Comparison of ENCODE assay signal across 22 mouse cellular contexts in the genomic region with DNA sequence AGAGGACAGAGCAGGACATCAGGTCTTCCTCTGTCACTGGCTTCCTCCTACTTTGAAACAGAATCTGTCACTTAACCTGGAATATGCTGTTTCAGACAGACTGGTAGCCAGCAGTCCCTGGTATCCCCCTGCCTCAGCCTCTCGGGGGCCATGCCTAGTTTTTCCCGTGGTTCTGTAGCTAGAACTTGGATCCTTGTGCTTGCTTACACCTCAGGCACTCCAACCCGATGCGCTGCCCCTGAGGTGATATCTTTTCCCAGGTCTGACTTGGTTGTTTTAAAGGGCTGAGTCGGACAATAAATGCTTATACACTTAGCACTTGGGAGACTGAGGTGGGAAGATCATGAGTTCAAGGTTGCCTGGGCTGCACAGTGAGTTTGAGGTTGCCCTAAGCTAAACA. TPM values are rescaled to one million over a fixed set of nuclear protein-coding genes. Genes with fewer than 3 reads are reported as not detected.
DNase-seq lines count a peak whose midpoint lies in the region; ATAC-seq and TF ChIP-seq lines count a peak whose summit lies in the region.
"Had no signal": no experiment of that assay in that cellular context is flagged by ENCODE, and none has a peak within 500 bp of the region (broad histone marks: within the 10 kb centered on the region; RNA-seq: fewer than 3 reads in every experiment).

No protein-coding gene starts in this region.

- no peaks in the 10 kb centered on the region for H3K4me1 ChIP-seq in heart, embryonic 12.5 days (replicated peaks)
- H3K4me1 ChIP-seq in kidney, adult 2 months (ENCODE audit: control insufficient read depth, insufficient read depth, low read length) = peaks cover 12% of the 10 kb centered on the region
- H3K4me1 ChIP-seq in midbrain, embryonic 11.5 days (ENCODE audit: control insufficient read depth, insufficient read depth, low read length) = no peaks in the 10 kb centered on the region
- no peaks in the 10 kb centered on the region for H3K4me1 ChIP-seq in midbrain, embryonic 16.5 days (ENCODE audit: control insufficient read depth, insufficient read depth, low read length)
- H3K4me1 ChIP-seq: embryonic facial prominence, embryonic 15.5 days; forebrain, embryonic 12.5 days; hindbrain, embryonic 12.5 days had no signal

- DNase-seq in heart, adult 11 months = peak; percentile 87
- no peak for DNase-seq in kidney, adult 2 months
- no peak for DNase-seq in kidney, adult 8-10 months
- peak; percentile 80 for DNase-seq in midbrain, embryonic 11.5 days (ENCODE audit: low spot score, missing footprints)
- DNase-seq in spleen, postnatal 4 days (ENCODE audit: low spot score in 2 of 2) = no peak
- DNase-seq: adrenal gland, adult 8-10 months; cerebellum, adult 11-12 months; cerebellum, postnatal 14 days; embryo, embryonic 11 days; heart, postnatal 4 days had no signal

- TF ChIP-seq CTCF in kidney, adult 2 months (conservative IDR thresholded peaks at IDR 0.05; ENCODE audit: insufficient read depth, insufficient read length, low read depth, low read length) = no peak

- TF ChIP-seq POLR2A in kidney, adult 2 months (IDR thresholded peaks at IDR 0.05; ENCODE audit: low read depth, low read length) = no peak
- no peak for TF ChIP-seq POLR2A in myocyte (IDR thresholded peaks at IDR 0.05; ENCODE audit: insufficient read length, low read depth)

- H3K9ac ChIP-seq in heart, embryonic 12.5 days = no peak overlapping the region
- no peak overlapping the region for H3K9ac ChIP-seq in midbrain, embryonic 11.5 days (ENCODE audit: low read length)
- H3K9ac ChIP-seq in midbrain, embryonic 16.5 days (ENCODE audit: low read depth, low read length) = no peak overlapping the region
- H3K9ac ChIP-seq: embryonic facial prominence, embryonic 15.5 days; forebrain, embryonic 12.5 days; heart, embryonic 15.5 days; hindbrain, embryonic 12.5 days had no signal

- no peaks in the 10 kb centered on the region for H3K9me3 ChIP-seq in heart, embryonic 12.5 days (replicated peaks)
- no peaks in the 10 kb centered on the region for H3K9me3 ChIP-seq in midbrain, embryonic 11.5 days (ENCODE audit: control insufficient read depth, low read length)
- H3K9me3 ChIP-seq in midbrain, embryonic 16.5 days (replicated peaks; ENCODE audit: control insufficient read depth, low read length, poor library complexity, severe bottlenecking) = no peaks in the 10 kb centered on the region
- H3K9me3 ChIP-seq: embryonic facial prominence, embryonic 15.5 days; forebrain, embryonic 12.5 days; heart, embryonic 10.5 days; heart, embryonic 15.5 days; hindbrain, embryonic 12.5 days had no signal

- H3ac ChIP-seq in myocyte (ENCODE audit: control insufficient read depth, insufficient read length) = no peak overlapping the region

- no peaks in the 10 kb centered on the region for H3K79me2 ChIP-seq in myocyte (ENCODE audit: control insufficient read depth, insufficient read depth)

- H3K4me3 ChIP-seq in heart, embryonic 12.5 days = no peak overlapping the region
- H3K4me3 ChIP-seq in kidney, adult 2 months (ENCODE audit: insufficient read depth, low read depth, low read length) = no peak overlapping the region
- no peak overlapping the region for H3K4me3 ChIP-seq in midbrain, embryonic 11.5 days (ENCODE audit: low read depth, low read length)
- H3K4me3 ChIP-seq in midbrain, embryonic 16.5 days (ENCODE audit: low read depth, low read length) = no peak overlapping the region
- H3K4me3 ChIP-seq in myocyte = no peak overlapping the region
- H3K4me3 ChIP-seq: embryonic facial prominence, embryonic 15.5 days; erythroblast, embryonic 14.5 days; forebrain, embryonic 12.5 days; heart, embryonic 10.5 days; heart, embryonic 15.5 days; hindbrain, embryonic 12.5 days had no signal

- no peak overlapping the region for H3K27ac ChIP-seq in heart, embryonic 12.5 days (ENCODE audit: poor library complexity, severe bottlenecking)
- peak overlapping the region; percentile 68; the same call in 1 of the 2 replicates for H3K27ac ChIP-seq in kidney, adult 2 months (ENCODE audit: insufficient read depth, low read depth, low read length)
- H3K27ac ChIP-seq in midbrain, embryonic 11.5 days (ENCODE audit: low read depth, low read length) = no peak overlapping the region
- no peak overlapping the region for H3K27ac ChIP-seq in midbrain, embryonic 16.5 days (ENCODE audit: low read length)
- H3K27ac ChIP-seq: embryonic facial prominence, embryonic 15.5 days; forebrain, embryonic 12.5 days; heart, embryonic 10.5 days; heart, embryonic 15.5 days; hindbrain, embryonic 12.5 days had no signal

- no peak for ATAC-seq in heart, embryonic 12.5 days (ENCODE audit: insufficient number of reproducible peaks, low FRiP score)
- ATAC-seq in midbrain, embryonic 11.5 days (ENCODE audit: low FRiP score) = no peak
- ATAC-seq in midbrain, embryonic 16.5 days = no peak
- ATAC-seq: forebrain, embryonic 16.5 days; hindbrain, embryonic 16.5 days; inflammation-experienced regulatory T-cells, adult 6 months had no signal

- no peak overlapping the region for H3K4me2 ChIP-seq in heart, embryonic 12.5 days
- H3K4me2 ChIP-seq in midbrain, embryonic 11.5 days = no peak overlapping the region
- H3K4me2 ChIP-seq in midbrain, embryonic 16.5 days (ENCODE audit: low read length) = no peak overlapping the region
- H3K4me2 ChIP-seq in myocyte (ENCODE audit: low read depth) = no peak overlapping the region
- H3K4me2 ChIP-seq: embryonic facial prominence, embryonic 15.5 days; forebrain, embryonic 12.5 days; heart, embryonic 15.5 days; hindbrain, embryonic 12.5 days had no signal

- WGBS in heart, embryonic 12.5 days = 81% methylated on average over 5 of the region's 5 CpGs
- 93% methylated on average over 5 of the region's 5 CpGs for WGBS in kidney, adult 2 months
- 91% methylated on average over 5 of the region's 5 CpGs for WGBS in midbrain, embryonic 11.5 days
- WGBS in midbrain, embryonic 16.5 days = 91% methylated on average over 5 of the region's 5 CpGs

- H3K27me3 ChIP-seq in heart, embryonic 12.5 days (replicated peaks) = no peaks in the 10 kb centered on the region
- no peaks in the 10 kb centered on the region for H3K27me3 ChIP-seq in kidney, adult 2 months (replicated peaks; ENCODE audit: control insufficient read depth, insufficient read depth, low read length)
- no peaks in the 10 kb centered on the region for H3K27me3 ChIP-seq in midbrain, embryonic 11.5 days (ENCODE audit: control insufficient read depth, insufficient read depth, low read length)
- no peaks in the 10 kb centered on the region for H3K27me3 ChIP-seq in midbrain, embryonic 16.5 days (ENCODE audit: control insufficient read depth, insufficient read depth, low read depth, low read length)
- H3K27me3 ChIP-seq in myocyte (ENCODE audit: control insufficient read depth, insufficient read depth, insufficient read length) = no peaks in the 10 kb centered on the region
- H3K27me3 ChIP-seq: embryonic facial prominence, embryonic 15.5 days; forebrain, embryonic 12.5 days; heart, embryonic 15.5 days; hindbrain, embryonic 12.5 days had no signal

- H3K36me3 ChIP-seq in heart, embryonic 12.5 days = peaks cover 3% of the 10 kb centered on the region
- H3K36me3 ChIP-seq in kidney, adult 2 months (ENCODE audit: control insufficient read depth, insufficient read depth, low read length) = no peaks in the 10 kb centered on the region
- no peaks in the 10 kb centered on the region for H3K36me3 ChIP-seq in midbrain, embryonic 11.5 days (ENCODE audit: control insufficient read depth, insufficient read depth, low read length)
- H3K36me3 ChIP-seq in midbrain, embryonic 16.5 days (ENCODE audit: control insufficient read depth, insufficient read depth, low read length) = no peaks in the 10 kb centered on the region
- H3K36me3 ChIP-seq in myocyte (ENCODE audit: control insufficient read depth, insufficient read depth) = no peaks in the 10 kb centered on the region
- H3K36me3 ChIP-seq: embryonic facial prominence, embryonic 15.5 days; forebrain, embryonic 12.5 days; heart, embryonic 10.5 days; heart, embryonic 15.5 days; hindbrain, embryonic 12.5 days had no signal

TF ChIP-seq in myocyte, 11 proteins besides CTCF, POLR2A, EP300 and RAD21:
- TF ChIP-seq POLR2AphosphoS2 (IDR thresholded peaks at IDR 0.05; ENCODE audit: insufficient read length, low read depth) (peak; percentile 4), E2F4 (IDR thresholded peaks at IDR 0.05; ENCODE audit: insufficient read depth) (no peak)
TF ChIP-seq in myocyte: peak in this region for 1.

RNA-seq across cellular contexts. Expression of gene Kmt2e, which starts 40.4 kb away (rescaled TPM):
- 69.2 and 73.6 TPM in 2 replicates for polyA plus RNA-seq in heart, embryonic 12.5 days (2016; fragmentation: Nextera tagmentation; extraction: Ambion mirVana)
- polyA plus RNA-seq in kidney, adult 2 months (2012; rRNA removed) = 18.8 and 19.8 TPM in 2 replicates
- 110 and 115 TPM in 2 replicates for polyA plus RNA-seq in midbrain, embryonic 11.5 days (2014; fragmentation: Nextera tagmentation; extraction: Ambion mirVana)
- polyA plus RNA-seq in midbrain, embryonic 16.5 days (2015; fragmentation: Nextera tagmentation; extraction: Ambion mirVana) = 162 and 178 TPM in 2 replicates
- polyA plus RNA-seq in myocyte (2012; fragmentation: generic; extraction: Trizol) = 9.0 TPM

Comparison
In these comparisons a context has a peak if more than half of its experiments do, and no peak if none do; other contexts are left out.
1. DNase-seq: peak in heart, adult 11 months (single experiment) and midbrain, embryonic 11.5 days (single experiment); none in kidney, adult 2 months (single experiment), kidney, adult 8-10 months (0 of 2) and spleen, postnatal 4 days (0 of 2).